Mouse (Mus musculus) kidney, embryonic 14.5 days (tissue): ENCODE results near the gene Sh3bgrl2. TPM values are rescaled to one million over a fixed set of nuclear protein-coding genes. Genes with fewer than 3 reads are reported as not detected.

ENCODE experiments used
- ATAC-seq: fragments of 200-750 bp; cut with Nextera tagmentation; 2 replicates; pipeline ENCODE4 v1.8.0; 2017; ENCODE audit warnings: moderate number of reproducible peaks, mild to moderate bottlenecking, moderate TSS enrichment, moderate library complexity; ENCODE audit not compliant: low FRiP score, low TSS enrichment
- H3K27ac ChIP-seq: fragments of 300-500 bp; sonication (generic); 2 replicates; pipeline ENCODE4 v1.5.1; 2014; ENCODE audit warnings: low read depth, mild to moderate bottlenecking, low read length, moderate library complexity, mixed read lengths
- H3K27me3 ChIP-seq: fragments of 300-500 bp; sonication (generic); 2 replicates; pipeline ENCODE4 v1.6.1; 2014; ENCODE audit warnings: mild to moderate bottlenecking, low read length; ENCODE audit not compliant: control insufficient read depth, insufficient read depth
- H3K36me3 ChIP-seq: fragments of 300-500 bp; sonication (generic); 2 replicates; pipeline ENCODE4 v1.6.1; 2014; ENCODE audit warnings: low read length, mixed read lengths; ENCODE audit not compliant: control insufficient read depth, insufficient read depth
- H3K4me1 ChIP-seq: fragments of 300-500 bp; sonication (generic); 2 replicates; pipeline ENCODE4 v1.6.1; 2014; ENCODE audit warnings: low read length, mixed read lengths; ENCODE audit not compliant: control insufficient read depth, insufficient read depth
- H3K4me2 ChIP-seq: fragments of 300-500 bp; sonication (generic); replicated peaks from 2 replicates; pipeline ENCODE4 v1.6.1; 2014; ENCODE audit warnings: low read depth, mild to moderate bottlenecking, low read length
- H3K4me3 ChIP-seq: fragments of 300-500 bp; sonication (generic); 2 replicates; pipeline ENCODE4 v1.5.1; 2014; ENCODE audit warnings: mild to moderate bottlenecking, low read length
- H3K9ac ChIP-seq: fragments of 300-500 bp; sonication (generic); 2 replicates; pipeline ENCODE4 v1.6.1; 2014; ENCODE audit warnings: low read depth, mild to moderate bottlenecking, low read length, moderate library complexity
- H3K9me3 ChIP-seq: fragments of 300-500 bp; sonication (generic); 2 replicates; pipeline ENCODE4 v1.6.1; 2016; ENCODE audit warnings: low read length; ENCODE audit not compliant: control insufficient read depth
- WGBS: fragments of 180-500 bp; shearing (Covaris S2); extraction: QIAGEN DNeasy Blood & Tissue Kit; methylation state at CpG from one replicate; pipeline ENCODE4 v1.1.7; 2014; 5-methylcytosine and 5-hydroxymethylcytosine counted together
- polyA plus RNA-seq: library from polyadenylated mRNA; unstranded; fragments of >200 nt; fragmentation: Nextera tagmentation; extraction: Ambion mirVana; gene quantifications from 2 replicates; pipeline ENCODE4 v1.2.1, GENCODE M21; 2014

Gene Sh3bgrl2
- polyA plus RNA-seq, 1 experiment from 2014 or later: 22.7 TPM

- H3K27ac ChIP-seq: no peak overlapping the region
- H3K4me2 ChIP-seq: no peak overlapping the region
- 74% methylated on average over 5 of the region's 5 CpGs for WGBS
- H3K9ac ChIP-seq: no peak overlapping the region
- no peaks in the 10 kb centered on the region for H3K9me3 ChIP-seq
- H3K36me3 ChIP-seq: no peaks in the 10 kb centered on the region
- H3K4me1 ChIP-seq: peaks cover 4% of the 10 kb centered on the region; the same call in 1 of the 2 replicates
- no peaks in the 10 kb centered on the region for H3K27me3 ChIP-seq
- H3K4me3 ChIP-seq: no peak overlapping the region
- ATAC-seq: no peak
Measured at GRCm38 (mm10) chr9:83625085-83625484, 77.0 kb downstream of the Sh3bgrl2 start.

- H3K27me3 ChIP-seq: no peaks in the 10 kb centered on the region
- H3K4me2 ChIP-seq: no peak overlapping the region
- WGBS: 39% methylated on average over 19 of the region's 19 CpGs
- ATAC-seq: 0 out of 2 replicates have a peak, but pooled peaks have one; percentile 32
- no peaks in the 10 kb centered on the region for H3K9me3 ChIP-seq
- no peaks in the 10 kb centered on the region for H3K36me3 ChIP-seq
- no peak overlapping the region for H3K27ac ChIP-seq
- no peaks in the 10 kb centered on the region for H3K4me1 ChIP-seq
- H3K9ac ChIP-seq: no peak overlapping the region
- H3K4me3 ChIP-seq: no peak overlapping the region
Measured at GRCm38 (mm10) chr9:83628669-83629612, 80.8 kb downstream of the Sh3bgrl2 start.

GRCm38 (mm10) chr9:83630341-83630740 lies 82.2 kb downstream of the Sh3bgrl2 start:
- H3K4me2 ChIP-seq: no peak overlapping the region
- H3K9ac ChIP-seq: no peak overlapping the region
- WGBS: 59% methylated on average over 6 of the region's 6 CpGs
- H3K27me3 ChIP-seq: no peaks in the 10 kb centered on the region
- ATAC-seq: no peak
- no peak overlapping the region for H3K4me3 ChIP-seq
- H3K36me3 ChIP-seq: no peaks in the 10 kb centered on the region
- no peaks in the 10 kb centered on the region for H3K9me3 ChIP-seq
- H3K27ac ChIP-seq: no peak overlapping the region
- no peaks in the 10 kb centered on the region for H3K4me1 ChIP-seq

- WGBS: 24% methylated on average over 5 of the region's 5 CpGs
- H3K27me3 ChIP-seq: no peaks in the 10 kb centered on the region
- H3K36me3 ChIP-seq: no peaks in the 10 kb centered on the region
- no peak for ATAC-seq
- H3K9me3 ChIP-seq: no peaks in the 10 kb centered on the region
- H3K27ac ChIP-seq: no peak overlapping the region
- no peak overlapping the region for H3K4me2 ChIP-seq
- no peak overlapping the region for H3K9ac ChIP-seq
- H3K4me3 ChIP-seq: no peak overlapping the region
- no peaks in the 10 kb centered on the region for H3K4me1 ChIP-seq
Measured at GRCm38 (mm10) chr9:83631920-83632319, 83.8 kb downstream of the Sh3bgrl2 start.

- Histone ChIP-seq H3K4me3 (no peak overlapping the region), H3K9ac (no peak overlapping the region), H3K9me3 (no peaks in the 10 kb centered on the region), H3K4me2 (no peak overlapping the region), H3K27ac (no peak overlapping the region), H3K4me1 (no peaks in the 10 kb centered on the region), H3K36me3 (no peaks in the 10 kb centered on the region), H3K27me3 (no peaks in the 10 kb centered on the region)
- WGBS: 22% methylated on average over 3 of the region's 3 CpGs
- no peak for ATAC-seq
Measured at GRCm38 (mm10) chr9:83634703-83635102, 86.6 kb downstream of the Sh3bgrl2 start.

GRCm38 (mm10) chr9:83635997-83636396 lies 87.9 kb downstream of the Sh3bgrl2 start:
- ATAC-seq: no peak
- no peaks in the 10 kb centered on the region for H3K36me3 ChIP-seq
- no peaks in the 10 kb centered on the region for H3K4me1 ChIP-seq
- no peaks in the 10 kb centered on the region for H3K9me3 ChIP-seq
- H3K9ac ChIP-seq: no peak overlapping the region
- no peak overlapping the region for H3K27ac ChIP-seq
- WGBS: 3% methylated on average over 7 of the region's 7 CpGs
- H3K4me3 ChIP-seq: no peak overlapping the region
- H3K4me2 ChIP-seq: no peak overlapping the region
- H3K27me3 ChIP-seq: no peaks in the 10 kb centered on the region

GRCm38 (mm10) chr9:83643139-83643538 lies 95.0 kb downstream of the Sh3bgrl2 start:
- ATAC-seq: peak; percentile 46; the same call in 1 of the 2 replicates
- Histone ChIP-seq H3K4me2 (no peak overlapping the region), H3K4me1 (peaks cover 8% of the 10 kb centered on the region; the same call in 1 of the 2 replicates), H3K9ac (no peak overlapping the region), H3K36me3 (no peaks in the 10 kb centered on the region), H3K4me3 (no peak overlapping the region), H3K27me3 (no peaks in the 10 kb centered on the region), H3K27ac (no peak overlapping the region), H3K9me3 (no peaks in the 10 kb centered on the region)
- WGBS: 36% methylated on average over 4 of the region's 4 CpGs

GRCm38 (mm10) chr9:83643833-83644232 lies 95.7 kb downstream of the Sh3bgrl2 start:
- Histone ChIP-seq H3K4me2 (no peak overlapping the region), H3K27me3 (no peaks in the 10 kb centered on the region), H3K4me1 (peaks cover 8% of the 10 kb centered on the region; the same call in 1 of the 2 replicates), H3K27ac (no peak overlapping the region), H3K9ac (no peak overlapping the region), H3K36me3 (no peaks in the 10 kb centered on the region), H3K9me3 (no peaks in the 10 kb centered on the region), H3K4me3 (no peak overlapping the region)
- no peak for ATAC-seq
- 58% methylated on average over 4 of the region's 4 CpGs for WGBS

GRCm38 (mm10) chr9:83646215-83646614 lies 98.1 kb downstream of the Sh3bgrl2 start:
- Histone ChIP-seq H3K27ac (no peak overlapping the region), H3K27me3 (no peaks in the 10 kb centered on the region), H3K4me1 (peaks cover 8% of the 10 kb centered on the region; the same call in 1 of the 2 replicates), H3K9me3 (no peaks in the 10 kb centered on the region), H3K9ac (no peak overlapping the region), H3K4me2 (no peak overlapping the region), H3K4me3 (no peak overlapping the region), H3K36me3 (no peaks in the 10 kb centered on the region)
- 86% methylated on average over 2 of the region's 2 CpGs for WGBS
- ATAC-seq: no peak
